Mouse (Mus musculus) ES-CJ7 (cell line): ENCODE measurements at regions not wholly inside any gene's neighbourhood (a gene's known extent, or its start where the extent isn't known, plus 50 kb on each side); places are given as distances from the start of the nearest gene placed in this dataset.

ENCODE experiments used
- DNase-seq: peaks from one replicate; pipeline ENCODE4 v3.0.0; 2011; ENCODE audit warnings: low read depth, low spot score

DNA sequence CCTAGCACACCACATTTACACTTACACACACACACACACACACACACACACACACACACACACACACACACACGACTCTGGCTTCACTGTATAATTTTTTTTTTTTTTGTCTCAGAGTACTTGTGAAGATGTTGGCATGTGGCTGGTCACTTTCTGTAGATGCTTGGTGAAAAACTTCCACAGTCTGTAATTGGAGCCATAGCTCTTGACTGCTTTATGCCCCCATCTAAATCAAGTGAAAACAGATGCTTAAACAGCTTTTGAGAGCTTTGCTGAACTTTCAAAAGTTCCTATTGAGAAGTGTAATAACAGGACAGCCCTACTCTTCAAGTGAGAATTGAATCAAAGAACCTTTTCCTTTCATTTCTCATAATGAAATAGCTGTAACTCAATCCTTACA is 317.7 kb downstream of the Gm21750 start:
- no peak for DNase-seq

DNA sequence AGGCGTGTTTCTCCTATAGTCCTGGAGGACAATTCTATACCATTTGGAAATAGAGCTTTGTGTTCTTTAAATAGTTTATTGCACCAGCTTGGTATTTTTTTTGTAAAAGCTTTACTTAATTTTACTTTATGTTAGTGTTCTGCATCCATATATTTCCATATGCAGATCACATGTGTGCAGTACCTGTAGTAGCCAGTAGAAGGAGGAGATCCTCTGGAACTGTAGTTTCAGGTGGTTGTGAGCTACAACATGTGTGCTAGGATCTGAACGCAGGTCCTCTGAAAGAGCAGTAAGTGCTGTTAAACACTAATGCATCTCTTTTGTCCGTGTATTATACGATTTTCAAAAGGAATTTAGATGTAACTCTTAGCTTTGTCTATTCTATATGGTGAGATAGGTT is 335.2 kb downstream of the Gm21750 start:
- DNase-seq: no peak

DNA sequence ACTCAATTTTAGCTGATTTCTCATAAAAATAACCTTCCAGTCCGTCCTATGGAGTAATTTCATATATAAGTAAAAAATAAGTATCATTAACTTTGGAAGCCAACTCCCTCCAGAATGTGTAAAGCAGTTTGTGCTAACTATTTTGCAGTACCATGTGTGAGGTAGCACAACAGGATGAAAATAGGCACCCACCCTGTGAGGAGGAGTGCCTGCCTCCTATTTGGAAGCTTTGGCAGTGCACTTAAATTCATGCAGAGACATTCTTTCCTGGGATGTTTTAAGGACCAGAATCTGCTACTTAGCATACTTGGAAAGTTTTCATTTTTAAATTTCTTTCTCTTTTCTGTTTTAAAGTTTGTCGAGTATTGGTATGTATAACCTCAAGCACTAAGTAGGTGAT is 336.8 kb downstream of the Gm21750 start:
- no peak for DNase-seq

DNA sequence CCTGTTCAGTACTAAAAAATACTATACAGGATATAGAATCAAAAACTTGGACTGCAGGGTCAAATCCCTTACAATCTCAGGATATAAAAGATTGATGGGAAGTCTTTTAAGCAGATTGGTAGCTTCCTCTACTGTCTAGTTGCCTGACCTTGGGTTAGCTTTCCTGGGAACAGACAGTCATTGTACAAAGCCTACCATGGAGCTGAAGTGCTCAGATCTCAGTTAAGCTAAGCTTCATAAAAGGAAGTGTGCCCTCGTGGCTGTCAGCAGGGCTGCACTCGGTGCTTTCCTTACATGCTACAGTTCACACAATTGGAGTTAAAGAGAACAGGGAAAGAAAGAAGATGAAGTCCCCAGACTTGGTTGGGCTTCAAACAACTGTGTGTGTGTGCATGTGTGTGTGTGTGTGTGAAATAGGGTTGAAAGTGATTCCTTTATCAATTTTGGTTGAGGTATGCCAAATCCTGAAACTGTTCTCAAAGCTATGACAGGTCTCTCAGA is 338.4 kb downstream of the Gm21750 start:
- no peak for DNase-seq

GRCm38 (mm10) chr14:74006911-74007310 is 345.9 kb downstream of the Gm21750 start:
- DNase-seq: no peak

DNA sequence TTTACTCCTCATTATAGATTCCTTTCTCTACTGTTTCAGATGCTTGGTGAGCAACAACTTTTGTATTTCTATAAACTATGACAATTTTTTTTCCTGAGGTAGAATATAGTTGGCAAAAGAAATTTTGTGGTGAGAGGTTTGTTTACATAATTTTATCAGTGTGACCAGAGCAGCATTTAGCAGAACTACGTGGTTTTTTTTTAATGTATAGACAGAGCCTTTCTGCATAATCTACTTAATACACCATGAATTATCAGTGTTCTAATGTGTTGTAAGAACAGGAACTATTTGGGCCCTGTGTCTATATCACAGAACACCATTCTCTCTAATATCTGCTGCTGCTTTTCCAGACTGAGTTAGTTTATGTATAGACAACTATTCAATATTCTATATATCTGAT is 350.5 kb downstream of the Gm21750 start:
- no peak for DNase-seq

DNA sequence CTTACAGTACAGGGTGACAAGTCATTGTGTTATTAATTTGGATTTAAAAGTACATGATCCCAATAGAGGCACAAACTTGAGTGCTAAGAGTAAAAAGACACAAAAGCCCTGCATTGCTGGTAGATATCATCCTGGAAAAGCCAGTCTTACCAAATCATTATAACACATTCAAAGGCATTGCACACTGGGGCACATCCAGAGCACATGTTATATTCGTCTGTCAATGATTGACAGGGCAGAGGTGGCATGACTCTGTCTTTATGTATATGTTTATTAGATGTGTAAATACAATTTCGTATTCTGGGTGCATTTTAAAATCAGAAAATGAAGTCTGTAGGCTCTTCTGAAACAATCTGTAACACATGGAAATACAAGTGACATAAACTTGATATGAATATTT is 358.4 kb downstream of the Gm21750 start:
- DNase-seq: no peak

GRCm38 (mm10) chr14:74047009-74047694 is 386.1 kb downstream of the Gm21750 start:
- no peak for DNase-seq

DNA sequence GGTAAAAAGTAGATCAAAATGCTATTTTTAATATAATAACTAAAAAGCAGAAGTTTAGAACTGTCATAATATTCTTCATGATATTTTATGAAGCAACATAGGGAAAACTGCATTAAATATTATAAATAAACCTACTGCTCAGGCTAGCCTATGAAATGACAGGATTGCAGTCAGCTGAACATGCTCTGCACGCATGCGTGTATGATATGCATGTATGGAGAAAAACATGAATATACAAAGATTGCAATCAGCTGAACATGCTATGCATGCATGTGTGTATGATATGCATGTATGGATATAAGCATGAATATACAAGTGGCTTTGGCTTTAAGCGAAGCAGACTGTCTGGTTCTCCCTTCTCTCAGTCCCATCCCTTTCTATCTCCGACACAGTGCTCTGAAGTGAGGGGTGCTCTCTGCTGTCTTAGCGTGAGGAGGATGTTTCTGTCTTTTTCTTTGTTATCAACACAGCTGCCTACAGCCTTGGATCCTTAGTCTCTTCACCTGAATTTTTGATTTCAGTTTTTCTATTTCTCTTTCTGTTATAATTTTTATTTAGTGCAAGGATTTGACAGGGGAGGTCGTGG is 386.8 kb downstream of the Gm21750 start:
- no peak for DNase-seq

- DNase-seq: no peak
Observed at GRCm38 (mm10) chr14:74048386-74048785, 387.4 kb downstream of the Gm21750 start.

DNA sequence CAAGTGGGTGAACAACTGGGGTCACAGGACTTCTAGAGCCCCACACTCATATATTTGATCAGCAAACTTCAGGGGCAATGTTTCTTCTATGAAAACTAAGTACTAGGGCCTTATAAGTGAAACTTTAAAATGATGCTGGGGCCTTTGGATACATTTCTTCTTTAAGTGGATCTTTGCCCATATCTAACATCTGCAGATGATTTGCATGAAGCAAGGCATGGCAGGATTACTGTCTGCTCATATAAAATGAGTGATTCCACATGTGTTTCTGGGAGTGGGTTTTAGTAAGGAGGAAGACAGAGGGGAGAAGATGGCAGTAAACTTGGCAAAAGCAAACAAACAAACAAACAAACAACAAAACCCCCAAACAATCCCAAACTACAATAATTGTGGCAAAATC is 405.0 kb downstream of the Gm21750 start:
- DNase-seq: no peak

- no peak for DNase-seq
Observed at GRCm38 (mm10) chr14:74093016-74093415, 432.0 kb downstream of the Gm21750 start.

DNA sequence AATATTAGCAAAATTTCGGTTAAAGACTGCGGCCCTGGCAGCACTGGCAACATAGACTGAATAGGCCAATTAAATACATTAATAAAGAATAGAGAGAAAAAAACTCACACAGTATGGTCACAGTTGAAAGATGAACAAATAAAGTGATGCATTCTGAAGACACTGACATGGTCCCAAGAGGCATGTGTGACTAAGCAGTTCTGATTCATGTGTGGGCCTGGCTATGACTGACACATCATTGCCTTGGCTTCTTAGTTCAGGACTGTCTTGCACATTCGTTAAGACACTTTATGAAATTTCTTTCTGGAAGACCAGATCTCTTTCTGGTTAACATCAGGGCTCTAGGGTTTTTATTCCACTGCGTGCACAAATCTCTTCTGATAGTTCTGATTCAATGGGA is 438.7 kb downstream of the Gm21750 start:
- DNase-seq: no peak

DNA sequence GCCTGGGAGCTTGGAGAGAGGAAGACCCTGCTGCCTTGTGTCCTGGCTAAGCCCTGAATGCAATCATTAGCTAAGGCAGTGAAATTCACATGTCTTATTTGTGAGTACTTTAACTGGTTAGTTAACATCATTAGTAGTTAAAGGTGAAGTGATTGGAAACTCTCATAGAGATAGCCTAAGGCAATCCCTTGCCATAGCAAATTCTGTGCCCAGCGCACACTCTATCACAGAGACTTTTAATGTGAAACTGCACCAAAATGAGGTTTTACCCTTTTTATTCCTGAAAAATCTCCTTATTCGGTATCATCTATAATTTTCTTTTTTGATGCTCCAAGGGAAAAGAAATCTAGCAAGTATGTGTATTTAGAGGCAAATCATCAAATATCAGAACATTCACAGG is 451.6 kb downstream of the Gm21750 start:
- no peak for DNase-seq

GRCm38 (mm10) chr14:74113116-74113515 is 452.1 kb downstream of the Gm21750 start:
- no peak for DNase-seq

DNA sequence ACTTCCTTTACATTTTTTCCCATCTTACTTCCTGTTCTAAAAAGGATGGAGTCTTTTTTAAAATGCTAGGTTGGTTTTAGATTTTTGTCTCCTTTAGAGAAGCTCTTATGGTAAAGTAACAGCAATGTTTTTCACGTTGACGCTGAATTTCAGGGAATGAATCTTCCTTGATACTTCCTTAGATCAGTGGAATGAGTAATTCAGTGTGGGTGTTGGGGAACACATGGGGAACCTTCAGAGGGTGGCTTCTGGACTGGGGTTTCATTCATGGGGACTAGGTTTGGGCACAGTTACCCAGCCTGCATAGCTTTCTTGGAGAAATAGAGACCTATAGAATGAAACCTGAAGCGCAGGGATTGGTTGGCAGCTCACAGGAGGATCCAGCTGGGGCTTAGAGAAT is 452.5 kb downstream of the Gm21750 start:
- DNase-seq: no peak

- DNase-seq: no peak
Observed at GRCm38 (mm10) chr14:74117686-74118085, 456.7 kb downstream of the Gm21750 start.

- DNase-seq: no peak
Observed at GRCm38 (mm10) chr14:74145202-74145700, 484.2 kb downstream of the Gm21750 start.

GRCm38 (mm10) chr14:74166221-74166620 is 474.4 kb upstream of the Htr2a start:
- DNase-seq: no peak

DNA sequence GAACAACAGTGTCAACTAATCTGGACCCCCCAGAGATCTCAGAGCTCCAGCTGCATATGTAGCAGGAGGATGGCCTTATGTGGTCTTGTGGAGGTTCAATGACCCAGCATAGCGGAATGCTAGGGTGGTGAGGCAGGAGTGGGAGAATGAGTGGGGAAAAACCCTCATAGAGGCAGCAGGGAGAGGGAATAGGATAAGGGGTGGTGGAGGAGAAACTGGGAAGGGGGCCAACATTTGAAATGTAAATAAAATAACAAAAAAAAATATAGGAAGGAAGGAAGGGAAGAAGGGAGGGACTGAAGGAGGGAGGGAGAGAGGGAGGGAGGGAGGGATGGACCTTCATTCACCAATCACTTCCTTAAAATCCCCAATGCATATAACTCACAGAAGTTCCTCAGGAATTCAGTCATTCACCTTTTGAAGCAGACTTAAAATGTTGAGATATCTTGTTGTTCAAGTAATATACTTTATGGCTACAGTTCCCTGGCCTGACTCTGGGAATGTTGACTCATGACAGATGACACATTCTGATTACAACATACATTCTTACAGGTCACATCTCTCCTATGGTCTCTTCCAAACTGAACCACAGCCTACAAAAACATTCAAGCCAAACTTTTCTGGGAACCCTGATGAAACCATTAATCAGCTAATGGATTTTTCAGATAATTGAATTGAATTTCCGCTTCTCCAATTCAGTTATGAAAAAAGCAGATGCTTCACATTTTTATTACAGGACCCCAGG is 471.3 kb upstream of the Htr2a start:
- no peak for DNase-seq

GRCm38 (mm10) chr14:74180066-74180465 is 460.6 kb upstream of the Htr2a start:
- no peak for DNase-seq

DNA sequence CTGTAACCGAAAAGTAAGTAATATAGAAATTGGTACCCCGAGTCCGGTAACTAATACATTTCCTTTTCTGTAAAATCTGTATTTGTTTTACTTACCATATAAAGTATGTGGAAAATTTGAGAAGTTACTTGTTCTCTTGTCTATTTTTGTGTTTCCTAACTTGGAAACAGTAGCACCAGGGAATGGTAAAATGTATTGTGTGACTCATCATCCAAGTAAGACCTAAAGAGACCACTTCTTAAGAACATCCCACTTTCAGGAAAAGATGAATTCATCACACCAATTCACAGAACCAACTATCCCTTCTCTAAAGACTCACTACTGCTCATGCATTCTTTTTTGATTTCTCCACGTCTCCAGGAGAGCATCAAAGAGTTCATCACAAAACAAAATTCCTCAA is 457.6 kb upstream of the Htr2a start:
- DNase-seq: no peak

DNA sequence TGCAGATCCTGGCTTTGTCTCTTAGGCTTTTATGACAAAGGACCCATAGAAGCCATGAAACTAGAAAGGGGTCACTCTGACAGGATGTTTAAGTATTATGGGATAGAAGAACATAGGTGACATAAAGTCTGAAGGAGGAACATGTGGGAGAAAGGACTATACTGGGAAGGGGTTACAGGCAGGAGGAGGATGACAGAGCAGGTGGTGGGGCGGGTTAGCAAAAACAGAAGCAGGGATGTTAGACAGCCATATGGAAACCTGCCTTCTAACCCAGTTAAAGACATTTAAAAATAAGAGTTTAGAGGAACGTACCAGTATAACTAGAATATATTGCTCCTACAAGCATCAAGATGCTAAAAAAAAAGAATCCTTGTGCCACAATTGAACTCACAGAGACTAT is 438.9 kb upstream of the Htr2a start:
- DNase-seq: no peak
